Mouse (Mus musculus): ENCODE results near the gene Exoc3l2.

DNA sequence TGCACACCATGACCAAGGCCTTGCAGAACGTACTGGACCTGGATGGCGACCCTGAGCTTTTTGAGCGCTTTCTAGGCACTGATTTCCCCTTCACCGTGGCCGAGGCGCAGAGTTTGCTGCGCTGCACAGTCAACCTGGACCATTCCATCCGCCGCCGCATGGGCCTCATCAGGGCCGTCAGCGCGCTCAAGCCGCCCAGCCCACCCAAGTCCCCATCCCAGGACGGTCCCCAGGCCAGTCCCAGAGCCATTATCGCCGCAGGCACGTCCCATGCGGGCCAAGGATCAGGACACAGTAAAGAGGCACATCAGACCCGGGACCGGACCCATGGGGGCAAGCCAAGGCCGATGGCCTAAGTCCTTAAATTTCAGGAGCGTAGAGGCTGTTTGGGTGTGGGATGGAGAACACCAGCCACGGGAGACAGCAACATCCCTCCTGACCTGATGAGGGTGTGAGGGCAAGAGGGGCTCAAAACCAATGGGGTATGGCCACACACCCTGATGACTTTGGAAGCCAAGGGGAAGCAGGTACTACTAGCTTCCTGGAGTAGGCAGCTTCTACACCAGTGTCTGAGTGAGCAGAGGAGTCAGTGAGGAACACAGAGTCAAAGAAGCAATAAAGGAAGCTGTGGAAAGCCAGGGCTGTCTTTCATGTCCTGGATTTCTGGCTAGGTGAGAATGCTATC is 61.4 kb downstream of the Exoc3l2 start:
- no peak for TF ChIP-seq CTCF (IDR thresholded peaks at IDR 0.05; ENCODE audit: borderline replicate concordance, insufficient read depth, low read length)
- no peak for TF ChIP-seq POLR2A (IDR thresholded peaks at IDR 0.05; ENCODE audit: low read depth, low read length)
